Mouse (Mus musculus) testis, adult 2 months (tissue): ENCODE measurements around the gene Fam20a.

Source experiments
- CTCF ChIP-seq: fragments of 200-500 bp; IDR thresholded peaks from 2 replicates; pipeline ENCODE4 v1.5.1; 2012; ENCODE audit warnings: low read depth, mild to moderate bottlenecking, inconsistent platforms, low read length, moderate library complexity; ENCODE audit not compliant: control insufficient read depth, insufficient read depth, insufficient replicate concordance
- POLR2A ChIP-seq: fragments of 200-500 bp; IDR thresholded peaks from 2 replicates; pipeline ENCODE4 v1.6.1; 2012; ENCODE audit warnings: low read depth, mild to moderate bottlenecking, inconsistent platforms, low read length, moderate library complexity; ENCODE audit not compliant: control insufficient read depth

DNA sequence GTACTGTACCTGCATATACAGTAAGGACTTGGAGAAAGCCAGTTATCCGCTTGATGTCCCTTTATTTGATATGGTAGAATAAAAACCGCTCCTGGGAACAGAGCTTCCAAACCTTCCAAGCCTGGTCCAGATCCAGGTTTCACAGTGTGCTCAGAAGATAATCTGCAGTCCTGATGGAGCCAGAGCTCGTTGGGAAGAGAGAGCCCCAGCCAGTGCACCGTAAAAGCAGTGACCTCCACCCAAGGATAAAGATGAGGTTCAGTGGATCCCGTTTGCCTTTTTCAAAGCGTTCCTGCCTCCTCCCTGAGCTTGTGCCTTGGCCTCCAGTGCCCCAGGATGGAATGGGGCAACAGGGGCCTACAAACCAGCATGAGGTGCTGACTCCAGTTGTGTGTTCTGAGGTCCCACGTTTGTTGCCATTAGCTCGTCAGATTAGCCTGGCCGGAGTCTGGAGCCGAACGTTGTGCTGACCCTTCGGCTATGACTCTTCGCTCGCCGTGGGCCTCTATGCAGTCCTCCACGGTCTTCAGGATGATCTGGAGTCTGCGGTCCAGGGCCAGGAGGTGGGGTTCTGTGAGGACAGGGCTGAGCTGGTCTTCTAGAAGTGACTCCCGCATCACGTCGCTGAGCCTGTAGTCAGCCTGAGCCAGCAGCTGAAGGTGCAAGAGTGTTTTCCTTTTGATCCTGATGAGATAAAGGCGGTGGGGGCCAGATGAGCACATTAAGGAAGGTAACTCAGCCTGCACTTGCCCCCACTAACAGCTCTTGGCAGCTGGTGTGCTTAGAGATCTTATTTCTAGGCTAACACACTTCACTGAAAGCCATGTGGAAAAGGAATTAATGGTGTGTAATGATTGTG, 49.0 kb downstream of the Fam20a start:
- no peak for TF ChIP-seq CTCF
- TF ChIP-seq POLR2A: no peak
